Mouse (Mus musculus) heart, embryonic 11.5 days (tissue): ENCODE measurements at regions not wholly inside any gene's neighbourhood (a gene's known extent, or its start where the extent isn't known, plus 50 kb on each side); places are given as distances from the start of the nearest gene placed in this dataset.

ENCODE experiments used
- ATAC-seq: fragments of 200-750 bp; cut with Nextera tagmentation; replicated peaks from 2 replicates; pipeline ENCODE4 v1.8.0; 2017; ENCODE audit warnings: moderate library complexity; ENCODE audit not compliant: insufficient number of reproducible peaks, low FRiP score, low TSS enrichment
- H3K27ac ChIP-seq: fragments of 300-500 bp; sonication (generic); 2 replicates; pipeline ENCODE4 v1.5.1; 2014; ENCODE audit warnings: mild to moderate bottlenecking, low read depth, low read length
- H3K27me3 ChIP-seq: fragments of 300-500 bp; sonication (generic); 2 replicates; pipeline ENCODE4 v1.6.1; 2014; ENCODE audit warnings: mild to moderate bottlenecking, low read length, mixed read lengths; ENCODE audit not compliant: control insufficient read depth, insufficient read depth
- H3K36me3 ChIP-seq: fragments of 300-500 bp; sonication (generic); 2 replicates; pipeline ENCODE4 v1.6.1; 2014; ENCODE audit warnings: mild to moderate bottlenecking, low read length, moderate library complexity, mixed read lengths; ENCODE audit not compliant: control insufficient read depth, insufficient read depth
- H3K4me1 ChIP-seq: fragments of 300-500 bp; sonication (generic); 2 replicates; pipeline ENCODE4 v1.6.1; 2014; ENCODE audit warnings: low read length; ENCODE audit not compliant: control insufficient read depth, insufficient read depth
- H3K4me2 ChIP-seq: fragments of 300-500 bp; sonication (generic); 2 replicates; pipeline ENCODE4 v1.6.1; 2014; ENCODE audit warnings: mild to moderate bottlenecking, moderate library complexity
- H3K4me3 ChIP-seq: fragments of 300-500 bp; sonication (generic); 2 replicates; pipeline ENCODE4 v1.5.1; 2014; ENCODE audit warnings: low read depth, low read length
- H3K9ac ChIP-seq: fragments of 300-500 bp; sonication (generic); 2 replicates; pipeline ENCODE4 v1.6.1; 2014; ENCODE audit warnings: mild to moderate bottlenecking, low read depth, low read length, moderate library complexity
- H3K9me3 ChIP-seq: fragments of 300-500 bp; sonication (generic); replicated peaks from 2 replicates; pipeline ENCODE4 v1.6.1; 2016; ENCODE audit warnings: low read length; ENCODE audit not compliant: control insufficient read depth
- WGBS: fragments of 180-500 bp; shearing (Covaris S2); extraction: QIAGEN DNeasy Blood & Tissue Kit; methylation state at CpG from one replicate; pipeline ENCODE4 v1.1.7; 2014; ENCODE audit not compliant: insufficient replicate concordance; 5-methylcytosine and 5-hydroxymethylcytosine counted together

DNA sequence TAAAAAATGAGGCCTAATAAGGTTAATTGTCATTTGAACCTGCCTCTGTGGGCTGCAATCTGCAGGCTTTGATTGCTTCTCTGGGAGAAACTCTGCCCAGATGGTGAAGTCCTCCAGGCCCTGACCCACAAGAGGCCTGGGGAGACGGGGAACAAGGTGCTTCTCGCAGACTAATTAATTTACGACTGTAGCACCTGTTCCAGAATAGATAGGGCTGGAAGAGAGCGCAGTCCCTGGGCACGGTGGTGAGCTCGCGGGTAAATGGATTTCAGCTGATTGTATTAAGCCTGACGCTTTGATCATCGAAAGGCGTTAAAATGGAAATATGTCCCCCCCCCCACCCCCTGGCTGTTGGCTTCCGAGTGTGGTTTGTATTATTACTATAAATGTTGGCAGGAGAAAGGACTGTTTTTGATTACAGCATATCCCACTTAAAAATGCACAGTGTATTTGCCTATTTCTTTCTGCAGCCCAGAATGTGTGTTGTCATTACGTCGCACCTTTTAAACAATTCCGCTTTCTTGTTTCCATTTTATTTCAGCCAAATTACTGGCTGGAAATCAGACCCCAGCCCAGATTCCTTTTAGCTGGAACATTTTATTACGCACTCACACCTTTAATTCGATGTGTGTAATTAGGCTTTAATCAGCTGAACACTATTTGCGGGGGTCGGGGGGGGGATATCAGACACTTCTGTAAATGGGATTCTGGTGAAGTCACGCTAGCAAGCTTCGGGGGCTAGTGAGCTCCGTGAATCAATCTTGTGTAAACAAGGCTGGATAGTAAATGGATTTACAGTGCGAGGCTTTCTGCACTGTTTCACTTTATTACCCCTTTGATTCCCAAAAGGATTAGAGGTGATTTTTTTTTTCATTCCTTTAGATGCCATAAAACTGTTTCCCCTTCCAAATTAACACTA is 250.1 kb upstream of the Dnajc19 start:
- no peaks in the 10 kb centered on the region for H3K9me3 ChIP-seq
- H3K4me3 ChIP-seq: no peak overlapping the region
- no peaks in the 10 kb centered on the region for H3K36me3 ChIP-seq
- WGBS: 56% methylated on average over 22 of the region's 22 CpGs
- H3K27me3 ChIP-seq: no peaks in the 10 kb centered on the region
- no peak overlapping the region for H3K4me2 ChIP-seq
- H3K27ac ChIP-seq: no peak overlapping the region
- H3K9ac ChIP-seq: no peak overlapping the region
- ATAC-seq: no peak
- no peaks in the 10 kb centered on the region for H3K4me1 ChIP-seq

DNA sequence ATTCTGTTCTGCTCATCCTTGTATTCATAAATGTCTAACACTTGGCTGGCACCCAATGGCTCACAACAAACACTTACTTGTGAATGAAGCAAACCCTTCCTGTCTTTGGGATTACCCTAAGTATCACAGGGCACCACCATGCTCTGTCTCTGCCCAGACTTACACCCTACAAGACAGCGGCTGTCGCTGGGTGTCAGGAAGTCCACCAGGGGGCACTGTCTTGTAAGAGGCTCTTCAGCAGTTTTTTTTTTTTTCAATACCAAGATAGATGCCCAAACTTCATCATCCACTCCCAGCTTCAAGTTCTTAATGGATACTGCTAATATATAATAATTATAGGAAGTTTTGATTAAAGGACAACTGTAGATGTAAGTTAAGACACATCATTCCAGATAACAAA is 247.7 kb upstream of the Dnajc19 start:
- no peak overlapping the region for H3K4me3 ChIP-seq
- no peaks in the 10 kb centered on the region for H3K36me3 ChIP-seq
- H3K9ac ChIP-seq: no peak overlapping the region
- H3K27me3 ChIP-seq: no peaks in the 10 kb centered on the region
- no peak overlapping the region for H3K27ac ChIP-seq
- no peak overlapping the region for H3K4me2 ChIP-seq
- 9% methylated on average over 2 of the region's 2 CpGs for WGBS
- ATAC-seq: no peak
- H3K9me3 ChIP-seq: no peaks in the 10 kb centered on the region
- no peaks in the 10 kb centered on the region for H3K4me1 ChIP-seq

DNA sequence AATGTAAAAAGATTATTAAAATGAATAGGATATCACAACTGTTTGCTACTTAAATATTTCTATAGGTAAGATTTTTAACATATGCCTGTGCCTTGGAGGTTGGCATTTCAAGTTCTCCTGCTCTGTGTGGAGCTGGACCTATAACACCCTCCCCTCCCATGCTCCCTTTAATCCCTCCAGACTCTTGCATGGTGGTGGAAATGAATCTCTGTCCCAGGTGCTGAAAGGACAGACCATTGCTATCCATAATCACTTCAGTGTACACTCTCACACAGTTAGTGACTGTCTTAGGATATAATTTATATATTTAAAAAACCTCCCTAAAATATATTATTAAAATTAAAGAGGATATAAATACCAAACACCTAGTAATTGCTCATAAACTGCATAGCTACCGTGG is 244.5 kb upstream of the Dnajc19 start:
- Histone ChIP-seq H3K9ac (no peak overlapping the region), H3K4me2 (no peak overlapping the region), H3K27ac (no peak overlapping the region), H3K27me3 (no peaks in the 10 kb centered on the region), H3K4me3 (no peak overlapping the region), H3K9me3 (no peaks in the 10 kb centered on the region), H3K36me3 (no peaks in the 10 kb centered on the region), H3K4me1 (peaks cover 4% of the 10 kb centered on the region; the same call in 1 of the 2 replicates)
- 82% methylated on average over 1 of the region's 1 CpGs for whole genome bisulfite sequencing
- no peak for ATAC-seq

DNA sequence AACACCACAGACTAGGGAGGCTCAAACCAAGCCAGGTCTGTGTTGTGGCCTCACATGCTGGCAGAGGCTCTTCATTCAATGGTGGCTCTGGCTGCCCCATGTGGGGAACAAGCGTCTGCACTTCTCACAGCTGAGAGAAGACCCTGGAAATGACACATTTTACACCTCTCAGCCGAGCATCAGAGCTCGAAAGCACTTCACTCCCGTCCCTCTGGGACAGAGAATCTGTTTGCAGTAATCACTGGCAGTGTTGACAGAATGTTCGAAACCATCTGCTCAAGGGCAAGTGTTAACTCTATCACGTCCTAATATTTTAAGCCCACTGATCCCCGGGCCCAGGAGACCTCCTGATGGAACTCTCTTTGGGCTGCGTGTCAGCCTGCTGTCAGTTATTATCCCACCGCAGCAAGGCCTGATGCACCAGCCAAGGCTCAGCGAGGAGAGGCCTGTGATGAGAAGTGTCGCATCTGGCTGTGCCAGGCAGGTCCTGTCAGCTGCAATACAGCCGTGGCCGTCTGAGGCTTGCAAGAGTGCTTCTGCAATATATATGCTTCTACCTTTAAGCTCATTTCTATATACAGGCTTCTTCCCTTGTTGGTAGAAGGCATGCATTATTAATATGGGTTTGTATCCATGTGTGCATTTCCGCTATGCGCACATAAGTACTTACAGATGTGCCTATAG is 241.5 kb upstream of the Dnajc19 start:
- H3K4me1 ChIP-seq: peaks cover 4% of the 10 kb centered on the region; the same call in 1 of the 2 replicates
- no peak overlapping the region for H3K9ac ChIP-seq
- WGBS: 22% methylated on average over 15 of the region's 15 CpGs
- no peaks in the 10 kb centered on the region for H3K27me3 ChIP-seq
- no peaks in the 10 kb centered on the region for H3K9me3 ChIP-seq
- no peak for ATAC-seq
- H3K36me3 ChIP-seq: no peaks in the 10 kb centered on the region
- no peak overlapping the region for H3K27ac ChIP-seq
- H3K4me2 ChIP-seq: no peak overlapping the region
- H3K4me3 ChIP-seq: no peak overlapping the region

DNA sequence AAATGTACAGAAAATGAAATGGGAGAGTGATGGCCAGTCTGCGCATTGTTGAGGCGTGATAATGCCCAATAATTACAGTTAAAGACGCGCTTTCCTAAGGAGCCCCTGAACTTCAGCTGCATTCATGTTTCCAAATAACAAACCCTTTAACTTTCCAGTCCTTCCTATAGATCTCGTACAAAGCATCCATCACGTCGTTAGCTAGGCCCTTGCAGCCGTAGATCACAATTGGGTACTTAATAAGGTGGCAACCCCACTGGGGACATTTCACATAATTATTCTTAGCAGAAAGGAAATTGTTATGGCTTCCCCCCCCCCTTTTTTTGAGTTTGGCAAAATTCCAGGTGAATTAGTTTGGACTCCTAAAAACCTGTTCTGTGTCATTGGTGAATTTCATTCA is 233.7 kb upstream of the Dnajc19 start:
- 90% methylated on average over 8 of the region's 8 CpGs for WGBS
- Histone ChIP-seq H3K36me3 (no peaks in the 10 kb centered on the region), H3K9me3 (no peaks in the 10 kb centered on the region), H3K27me3 (no peaks in the 10 kb centered on the region), H3K27ac (no peak overlapping the region), H3K9ac (no peak overlapping the region), H3K4me1 (no peaks in the 10 kb centered on the region), H3K4me2 (no peak overlapping the region), H3K4me3 (no peak overlapping the region)
- ATAC-seq: no peak

DNA sequence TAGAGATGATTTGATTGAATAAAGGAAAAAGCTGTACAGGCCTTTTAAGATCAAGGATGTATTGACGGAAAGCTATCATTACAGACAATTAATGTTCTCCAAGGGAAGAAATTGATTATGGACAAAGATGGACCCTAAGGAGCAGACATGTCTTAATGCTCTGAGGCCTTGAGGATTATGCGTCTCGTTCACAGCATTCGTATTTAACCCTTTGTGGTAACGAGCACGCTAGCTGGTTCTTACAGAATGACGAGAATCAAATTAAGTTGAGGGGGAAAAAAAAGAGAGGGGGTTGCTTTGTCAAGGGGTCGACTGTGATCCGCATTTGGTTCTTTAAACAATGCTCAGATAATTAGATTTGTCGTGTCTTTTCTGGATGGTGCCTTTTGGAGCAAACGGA is 233.3 kb upstream of the Dnajc19 start:
- 80% methylated on average over 11 of the region's 11 CpGs for whole genome bisulfite sequencing
- H3K9ac ChIP-seq: no peak overlapping the region
- H3K4me1 ChIP-seq: no peaks in the 10 kb centered on the region
- no peak overlapping the region for H3K4me2 ChIP-seq
- ATAC-seq: no peak
- no peak overlapping the region for H3K27ac ChIP-seq
- H3K36me3 ChIP-seq: no peaks in the 10 kb centered on the region
- no peak overlapping the region for H3K4me3 ChIP-seq
- no peaks in the 10 kb centered on the region for H3K27me3 ChIP-seq
- no peaks in the 10 kb centered on the region for H3K9me3 ChIP-seq

DNA sequence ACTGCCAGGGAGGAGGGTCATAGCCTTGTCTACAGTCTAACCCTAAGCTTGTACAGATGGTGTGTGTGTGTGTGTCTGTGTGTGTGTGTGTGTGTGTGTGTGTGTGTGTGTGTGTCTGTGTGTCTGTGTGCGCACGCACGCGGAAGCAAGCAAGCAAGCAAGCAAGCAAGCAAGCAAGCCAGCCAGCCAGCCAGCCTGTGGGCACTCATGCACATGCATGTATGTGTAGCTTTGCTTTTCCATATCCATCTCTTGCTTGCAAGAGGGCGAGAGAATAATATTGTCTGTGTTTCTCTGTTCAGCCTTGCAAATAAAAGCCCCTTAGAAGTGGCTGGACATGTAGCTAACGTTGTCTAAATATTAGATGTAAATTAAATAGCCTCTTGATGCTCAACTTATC is 230.8 kb upstream of the Dnajc19 start:
- 86% methylated on average over 6 of the region's 6 CpGs for WGBS

DNA sequence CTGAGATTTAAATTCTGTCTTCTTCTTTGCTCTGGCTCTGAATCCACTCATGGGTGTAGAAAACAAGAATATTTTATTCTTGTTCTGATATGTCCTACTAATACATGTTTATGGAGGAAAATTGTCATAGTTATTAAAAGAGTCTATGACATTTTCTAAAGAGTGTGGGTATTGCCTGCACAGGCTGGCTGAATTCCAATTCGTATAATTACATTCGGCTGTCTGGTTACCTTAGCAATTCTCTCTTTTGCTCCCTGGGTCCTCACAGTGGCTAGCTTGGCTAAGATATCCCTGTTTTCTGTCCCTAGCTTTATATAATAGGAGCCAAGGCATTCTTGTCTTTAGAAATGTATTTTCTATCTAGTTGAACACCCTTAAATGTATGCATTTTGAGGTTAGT is 218.5 kb upstream of the Dnajc19 start:
- Histone ChIP-seq H3K27ac (no peak overlapping the region), H3K4me1 (no peaks in the 10 kb centered on the region), H3K9me3 (no peaks in the 10 kb centered on the region), H3K36me3 (no peaks in the 10 kb centered on the region), H3K9ac (no peak overlapping the region), H3K4me2 (no peak overlapping the region), H3K4me3 (no peak overlapping the region), H3K27me3 (no peaks in the 10 kb centered on the region)
- no peak for ATAC-seq
- WGBS: 93% methylated on average over 2 of the region's 2 CpGs

More for the DNA sequence above, 230.8 kb upstream of the Dnajc19 start:
- H3K4me2 ChIP-seq: no peak overlapping the region
- H3K9ac ChIP-seq: no peak overlapping the region
- H3K9me3 ChIP-seq: no peaks in the 10 kb centered on the region
- H3K36me3 ChIP-seq: no peaks in the 10 kb centered on the region
- no peaks in the 10 kb centered on the region for H3K4me1 ChIP-seq
- no peak for ATAC-seq
- no peaks in the 10 kb centered on the region for H3K27me3 ChIP-seq
- H3K27ac ChIP-seq: no peak overlapping the region
- H3K4me3 ChIP-seq: no peak overlapping the region
